Mouse (Mus musculus) forebrain, postnatal 0 days (tissue): ENCODE results near the gene Ubtd1. TPM values are rescaled to one million over a fixed set of nuclear protein-coding genes. Genes with fewer than 3 reads are reported as not detected.
A peak's percentile ranks its signal among the peaks of the same experiment; 100 is the strongest.

Experiments
- ATAC-seq: fragments of 200-750 bp; cut with Nextera tagmentation; 2 replicates; pipeline ENCODE4 v1.8.0; 2017; ENCODE audit warnings: mild to moderate bottlenecking, moderate library complexity
- DNase-seq: peaks from one replicate; pipeline ENCODE4 v3.0.0-alpha.2; 2015
- H3K27ac ChIP-seq: fragments of 300-500 bp; sonication (generic); 2 replicates; pipeline ENCODE4 v1.5.1; 2014; ENCODE audit warnings: low read depth, mild to moderate bottlenecking, antibody characterized with exemption, low read length, moderate library complexity, mixed read lengths
- H3K27me3 ChIP-seq: fragments of 300-500 bp; sonication (generic); 2 replicates; pipeline ENCODE4 v1.6.1; 2014; ENCODE audit warnings: mild to moderate bottlenecking, low read length, mixed read lengths; ENCODE audit not compliant: insufficient read depth
- H3K36me3 ChIP-seq: fragments of 300-500 bp; sonication (generic); 2 replicates; pipeline ENCODE4 v1.6.1; 2014; ENCODE audit warnings: mild to moderate bottlenecking, moderate library complexity; ENCODE audit not compliant: insufficient read depth
- H3K4me1 ChIP-seq: fragments of 300-500 bp; sonication (generic); 2 replicates; pipeline ENCODE4 v1.6.1; 2014; ENCODE audit warnings: antibody characterized with exemption; ENCODE audit not compliant: insufficient read depth
- H3K4me2 ChIP-seq: fragments of 300-500 bp; sonication (generic); 2 replicates; pipeline ENCODE4 v1.6.1; 2014; ENCODE audit warnings: low read depth, mild to moderate bottlenecking, moderate library complexity
- H3K4me3 ChIP-seq: fragments of 300-500 bp; sonication (generic); 2 replicates; pipeline ENCODE4 v1.5.1; 2014; ENCODE audit warnings: low read depth, low read length, mixed read lengths
- H3K9ac ChIP-seq: fragments of 300-500 bp; sonication (generic); 2 replicates; pipeline ENCODE4 v1.6.1; 2014; ENCODE audit warnings: mild to moderate bottlenecking
- H3K9me3 ChIP-seq: fragments of 300-500 bp; sonication (generic); 2 replicates; pipeline ENCODE4 v1.6.1; 2016; ENCODE audit warnings: low read length
- CTCF ChIP-seq: sonication (generic); IDR thresholded peaks from 2 replicates; pipeline ENCODE4 v1.5.1; 2016; ENCODE audit warnings: antibody characterized with exemption, control low read depth, low read depth
- WGBS: fragments of 180-500 bp; shearing (Covaris S2); extraction: QIAGEN DNeasy Blood & Tissue Kit; methylation state at CpG from one replicate; pipeline ENCODE4 v1.1.7; 2014; 5-methylcytosine and 5-hydroxymethylcytosine counted together
- polyA plus RNA-seq: library from polyadenylated mRNA; unstranded; fragments of >200 nt; fragmentation: Nextera tagmentation; extraction: Ambion mirVana; gene quantifications from 2 replicates; pipeline ENCODE4 v1.2.1, GENCODE M21; 2015
- total RNA-seq: library from RNA; depleted of rRNA; stranded (reverse); fragments of >200 nt; gene quantifications from 2 replicates; pipeline ENCODE4 v1.2.3, GENCODE M21; 2014

The Ubtd1 gene
- total and polyA plus RNA-seq, 2 experiments from 2014 or later = 12.2 to 22.2 TPM

- DNase-seq = no peak
- Histone ChIP-seq H3K9ac (no peak overlapping the region), H3K4me3 (no peak overlapping the region), H3K27ac (no peak overlapping the region), H3K4me2 (no peak overlapping the region), H3K9me3 (no peaks in the 10 kb centered on the region), H3K27me3 (no peaks in the 10 kb centered on the region), H3K4me1 (no peaks in the 10 kb centered on the region), H3K36me3 (no peaks in the 10 kb centered on the region)
- TF ChIP-seq CTCF = no peak
- 72% methylated on average over 14 of the region's 14 CpGs for WGBS
- no peak for ATAC-seq
These were observed 52.0 kb downstream of the Ubtd1 start for GRCm38 (mm10) chr19:42033611-42034010.

- peak; percentile 37; the same call in 1 of the 2 replicates for ATAC-seq
- WGBS = 66% methylated on average over 9 of the region's 9 CpGs
- no peak overlapping the region for H3K4me2 ChIP-seq
These were observed 52.7 kb downstream of the Ubtd1 start for GRCm38 (mm10) chr19:42034146-42034775.

GRCm38 (mm10) chr19:42034881-42035455, 53.4 kb downstream of the Ubtd1 start:
- DNase-seq (no peak), ATAC-seq (peak; percentile 19)

More at GRCm38 (mm10) chr19:42034146-42034775, 52.7 kb downstream of the Ubtd1 start:
- H3K4me1 ChIP-seq = no peaks in the 10 kb centered on the region
- H3K27me3 ChIP-seq = no peaks in the 10 kb centered on the region
- H3K9me3 ChIP-seq = no peaks in the 10 kb centered on the region
- TF ChIP-seq CTCF = no peak
- no peaks in the 10 kb centered on the region for H3K36me3 ChIP-seq
- H3K9ac ChIP-seq = no peak overlapping the region
- DNase-seq = no peak
- H3K27ac ChIP-seq = no peak overlapping the region
- no peak overlapping the region for H3K4me3 ChIP-seq

DNA sequence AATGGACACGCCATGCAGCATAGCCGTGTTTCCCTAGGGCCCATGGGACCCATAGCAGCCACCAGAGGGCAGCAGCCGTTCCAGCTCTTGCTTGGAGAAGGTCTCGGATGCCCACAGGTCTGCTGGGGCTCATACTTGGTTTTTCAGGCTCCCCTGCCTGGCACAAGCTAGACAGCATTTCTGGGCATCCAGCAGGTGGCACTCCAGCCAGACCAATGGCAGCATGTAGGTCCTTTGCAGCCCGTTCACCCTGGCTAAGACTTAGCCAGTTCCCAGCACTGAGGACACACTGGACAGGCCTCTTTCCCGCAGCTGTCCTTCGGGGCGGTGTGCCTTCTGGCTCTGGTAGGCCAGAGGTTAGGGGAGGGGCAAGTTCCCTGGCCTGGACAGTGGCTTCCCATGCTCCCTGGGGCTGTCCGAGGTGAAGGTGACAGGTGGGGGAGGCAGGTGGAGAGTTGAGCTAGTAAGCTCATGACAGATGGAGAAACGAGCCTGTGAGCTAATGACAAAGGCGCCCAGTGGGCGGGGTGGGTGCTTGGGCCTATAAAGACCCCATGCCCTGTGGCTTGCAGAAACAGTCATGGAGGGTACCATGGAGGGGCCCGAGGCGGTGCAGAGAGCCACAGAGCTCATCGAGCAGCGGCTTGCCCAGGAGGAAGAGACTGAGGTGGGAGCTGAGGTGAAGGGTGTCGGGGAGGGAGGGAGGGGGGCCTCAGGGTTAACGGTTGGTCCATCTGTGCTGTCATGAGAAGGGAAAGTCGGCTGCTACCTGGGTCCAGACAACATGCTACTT, 54.1 kb downstream of the Ubtd1 start, which contains the start of gene Ankrd2:
Gene Ankrd2, plus strand, starts transcription at position 545 of the 793 bp plus-strand sequence.
- H3K27me3 ChIP-seq = no peaks in the 10 kb centered on the region
- no peak within 1 kb of the TSS for H3K4me3 ChIP-seq
- no peaks in the 10 kb centered on the region for H3K9me3 ChIP-seq
- no peak within 1 kb of the TSS for H3K9ac ChIP-seq
- no peak within 1 kb of the TSS for H3K4me2 ChIP-seq
- WGBS = 62% methylated on average over 19 of the region's 19 CpGs
- no peaks in the 10 kb centered on the region for H3K36me3 ChIP-seq
- no peaks in the 10 kb centered on the region for H3K4me1 ChIP-seq
- DNase-seq = peak; percentile 82
- TF ChIP-seq CTCF = peak; percentile 92
- H3K27ac ChIP-seq = no peak within 1 kb of the TSS
- ATAC-seq = peak; percentile 92

More at GRCm38 (mm10) chr19:42034881-42035455, 53.4 kb downstream of the Ubtd1 start:
- no peaks in the 10 kb centered on the region for H3K36me3 ChIP-seq
- H3K4me2 ChIP-seq = no peak overlapping the region
- no peak overlapping the region for H3K4me3 ChIP-seq
- no peak overlapping the region for H3K9ac ChIP-seq
- H3K27ac ChIP-seq = no peak overlapping the region
- WGBS = 58% methylated on average over 11 of the region's 11 CpGs
- H3K9me3 ChIP-seq = no peaks in the 10 kb centered on the region
- no peak for TF ChIP-seq CTCF
- no peaks in the 10 kb centered on the region for H3K4me1 ChIP-seq
- no peaks in the 10 kb centered on the region for H3K27me3 ChIP-seq

GRCm38 (mm10) chr19:42036357-42036756, 54.8 kb downstream of the Ubtd1 start:
- Histone ChIP-seq H3K9ac (no peak overlapping the region), H3K9me3 (no peaks in the 10 kb centered on the region), H3K4me3 (no peak overlapping the region), H3K27ac (no peak overlapping the region), H3K4me2 (no peak overlapping the region), H3K36me3 (no peaks in the 10 kb centered on the region), H3K27me3 (no peaks in the 10 kb centered on the region), H3K4me1 (no peaks in the 10 kb centered on the region)
- ATAC-seq = no peak
- WGBS = 54% methylated on average over 3 of the region's 3 CpGs
- TF ChIP-seq CTCF = no peak
- no peak for DNase-seq

DNA sequence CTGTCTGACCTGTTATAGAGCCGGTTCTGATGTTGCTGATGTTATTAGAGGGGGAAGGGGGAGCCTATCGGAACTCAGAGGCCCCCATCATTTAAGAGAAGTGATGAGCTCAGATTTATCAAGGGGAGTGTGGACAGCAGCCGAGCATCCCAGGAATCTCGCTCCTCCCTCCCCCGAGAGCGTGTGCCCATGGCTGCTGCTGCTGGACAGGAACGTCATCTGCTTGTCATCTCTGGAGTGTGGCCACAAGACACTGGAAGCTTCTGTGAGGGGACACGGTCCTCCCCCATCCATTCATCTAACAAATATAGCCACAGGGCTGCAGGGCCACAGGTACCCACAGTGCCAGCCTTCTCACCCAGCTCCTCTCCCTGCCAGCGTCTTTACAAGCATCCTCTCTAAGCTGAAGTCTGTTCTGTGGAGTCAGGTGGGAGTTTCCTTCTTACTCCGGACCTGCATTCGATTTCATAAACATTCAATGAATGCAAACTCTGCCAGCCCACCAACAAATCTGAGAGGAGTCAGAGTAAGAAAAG, 55.7 kb downstream of the Ubtd1 start:
- H3K4me1 ChIP-seq = no peaks in the 10 kb centered on the region
- DNase-seq (no peak), ATAC-seq (no peak)
- no peak overlapping the region for H3K4me2 ChIP-seq
- no peaks in the 10 kb centered on the region for H3K9me3 ChIP-seq
- no peaks in the 10 kb centered on the region for H3K27me3 ChIP-seq
- H3K27ac ChIP-seq = no peak overlapping the region
- no peak overlapping the region for H3K4me3 ChIP-seq
- no peak for TF ChIP-seq CTCF
- no peaks in the 10 kb centered on the region for H3K36me3 ChIP-seq
- no peak overlapping the region for H3K9ac ChIP-seq
- WGBS = 80% methylated on average over 11 of the region's 11 CpGs
